ENCODE assay signal across 8 mouse cellular contexts in the genomic region with DNA sequence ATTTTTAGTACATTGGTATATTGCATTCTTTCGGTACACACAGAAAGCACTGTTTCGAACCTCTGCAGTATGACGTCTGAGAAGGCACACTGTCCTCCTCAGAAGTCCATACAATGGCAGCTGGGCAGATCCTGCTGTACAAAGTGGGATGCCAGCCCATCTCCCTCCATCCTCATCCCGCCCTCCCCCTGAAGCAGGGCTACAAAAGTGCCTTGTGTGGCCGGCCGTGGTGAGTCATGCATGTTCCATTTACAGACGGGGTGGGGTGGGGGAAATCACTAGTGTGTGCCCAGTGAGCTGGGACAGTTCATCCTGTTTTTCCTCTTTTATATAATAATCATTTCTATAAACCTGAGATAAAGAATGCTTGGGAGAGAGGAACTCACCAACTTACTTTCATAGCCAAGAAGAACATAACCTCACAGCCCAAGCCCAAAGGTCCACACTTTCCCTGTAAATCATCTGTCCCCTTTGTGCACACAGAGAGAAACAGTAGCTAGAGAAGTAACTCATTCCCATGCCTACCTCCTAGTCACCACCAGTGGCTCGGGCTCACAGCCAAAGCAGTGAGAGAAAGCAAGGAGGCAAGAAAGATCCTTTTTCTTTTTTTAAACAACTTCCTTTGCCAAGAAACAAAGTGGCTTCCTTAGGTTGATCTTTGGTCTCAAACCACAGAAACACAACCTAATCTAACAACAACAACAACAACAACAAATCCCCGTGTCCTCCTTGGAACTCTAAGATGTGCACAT. TPM values are rescaled to one million over a fixed set of nuclear protein-coding genes. Genes with fewer than 3 reads are reported as not detected.
A peak's percentile ranks its signal among the peaks of the same experiment; 100 is the strongest.
DNase-seq lines count a peak whose midpoint lies in the region; ATAC-seq lines count a peak whose summit lies in the region.
"Had no signal": no experiment of that assay in that cellular context is flagged by ENCODE, and none has a peak within 500 bp of the region (broad histone marks: within the 10 kb centered on the region; RNA-seq: fewer than 3 reads in every experiment).

No protein-coding gene starts in this region.

- peaks cover 15% of the 10 kb centered on the region for H3K4me1 ChIP-seq in brown adipose tissue, adult 24 weeks (ENCODE audit: control insufficient read depth, insufficient read depth, insufficient read length, low read length)
- H3K4me1 ChIP-seq in heart, embryonic 13.5 days = peaks cover 11% of the 10 kb centered on the region
- no peaks in the 10 kb centered on the region for H3K4me1 ChIP-seq in neural tube, embryonic 14.5 days (ENCODE audit: control insufficient read depth, insufficient read depth, low read length)
- H3K4me1 ChIP-seq: limb, embryonic 13.5 days had no signal

- DNase-seq in left cerebral cortex, adult 18-20 months (ENCODE audit: low spot score in 2 of 2) = peak; percentile 60 to 62
- no peak for DNase-seq in left cerebral cortex, adult 11 months (ENCODE audit: low spot score)
- DNase-seq in kidney, postnatal 36 days = peak; percentile 92
- DNase-seq in testis, postnatal 10 days (ENCODE audit: low spot score) = no peak

- H3K4me2 ChIP-seq in heart, embryonic 13.5 days = no peak overlapping the region
- H3K4me2 ChIP-seq in neural tube, embryonic 14.5 days (ENCODE audit: low read depth, low read length) = no peak overlapping the region
- H3K4me2 ChIP-seq: limb, embryonic 13.5 days had no signal

- ATAC-seq in heart, embryonic 13.5 days (ENCODE audit: extremely low read depth, insufficient number of reproducible peaks, low FRiP score, low TSS enrichment) = no peak
- peak; percentile 79 for ATAC-seq in neural tube, embryonic 14.5 days (ENCODE audit: low read depth)

- peak overlapping the region; percentile 85 for H3K27ac ChIP-seq in brown adipose tissue, adult 24 weeks (replicated peaks; ENCODE audit: low read depth, low read length)
- H3K27ac ChIP-seq in heart, embryonic 13.5 days (replicated peaks) = peak overlapping the region; percentile 56
- peak overlapping the region; percentile 55 for H3K27ac ChIP-seq in neural tube, embryonic 14.5 days (ENCODE audit: low read depth, low read length)
- H3K27ac ChIP-seq: limb, embryonic 13.5 days had no signal

- H3K9ac ChIP-seq in heart, embryonic 13.5 days = no peak overlapping the region
- no peak overlapping the region for H3K9ac ChIP-seq in neural tube, embryonic 14.5 days (replicated peaks; ENCODE audit: low read depth, low read length)
- H3K9ac ChIP-seq: limb, embryonic 13.5 days had no signal

- H3K36me3 ChIP-seq in heart, embryonic 13.5 days = no peaks in the 10 kb centered on the region
- H3K36me3 ChIP-seq in neural tube, embryonic 14.5 days (ENCODE audit: control insufficient read depth, insufficient read depth, low read length) = no peaks in the 10 kb centered on the region

- no peaks in the 10 kb centered on the region for H3K27me3 ChIP-seq in heart, embryonic 13.5 days (replicated peaks)
- no peaks in the 10 kb centered on the region for H3K27me3 ChIP-seq in neural tube, embryonic 14.5 days (ENCODE audit: control insufficient read depth, insufficient read depth, low read length)
- H3K27me3 ChIP-seq: limb, embryonic 13.5 days had no signal

- no peaks in the 10 kb centered on the region for H3K9me3 ChIP-seq in heart, embryonic 13.5 days
- H3K9me3 ChIP-seq in neural tube, embryonic 14.5 days (ENCODE audit: control insufficient read depth, low read length) = no peaks in the 10 kb centered on the region
- H3K9me3 ChIP-seq: limb, embryonic 13.5 days had no signal

- 62% methylated on average over 9 of the region's 9 CpGs for WGBS in heart, embryonic 13.5 days
- WGBS in neural tube, embryonic 14.5 days = 63% methylated on average over 9 of the region's 9 CpGs

- H3K4me3 ChIP-seq in brown adipose tissue, adult 24 weeks (ENCODE audit: insufficient read depth, low read depth, low read length) = 0 out of 2 replicates have a peak overlapping the region, but pooled peaks have one; percentile 7
- H3K4me3 ChIP-seq in heart, embryonic 13.5 days = no peak overlapping the region
- H3K4me3 ChIP-seq in neural tube, embryonic 14.5 days (ENCODE audit: low read depth, low read length) = no peak overlapping the region
- H3K4me3 ChIP-seq: limb, embryonic 13.5 days had no signal

RNA-seq across cellular contexts. Expression of a gene that starts 8.4 kb away (rescaled TPM):
- total RNA-seq in left cerebral cortex, adult 18-20 months (2021) = 10 to 100 TPM; 18.2 to 18.5 TPM
- polyA plus RNA-seq in brown adipose tissue, adult 24 weeks (2012; ENCODE audit: insufficient read depth, insufficient read length, missing spikeins) = 2.7 and 4.2 TPM in 2 replicates
- polyA plus RNA-seq in heart, embryonic 13.5 days (2015; fragmentation: Nextera tagmentation; extraction: Ambion mirVana) = 2.2 and 2.5 TPM in 2 replicates
- polyA plus RNA-seq in neural tube, embryonic 14.5 days (2014; fragmentation: Nextera tagmentation; extraction: Ambion mirVana) = 8.9 and 10.8 TPM in 2 replicates

RNA-seq across cellular contexts. Expression of a gene that starts 31.9 kb away (rescaled TPM):
- total RNA-seq in left cerebral cortex, adult 18-20 months (2021) = 10 to 100 TPM; 68.9 to 69.1 TPM
- 28.0 and 50.8 TPM in 2 replicates for polyA plus RNA-seq in brown adipose tissue, adult 24 weeks (2012; ENCODE audit: insufficient read depth, insufficient read length, missing spikeins)
- polyA plus RNA-seq in heart, embryonic 13.5 days (2015; fragmentation: Nextera tagmentation; extraction: Ambion mirVana) = 98.8 and 111 TPM in 2 replicates
- 157 and 164 TPM in 2 replicates for polyA plus RNA-seq in neural tube, embryonic 14.5 days (2014; fragmentation: Nextera tagmentation; extraction: Ambion mirVana)

Comparison
In these comparisons a context has a peak if more than half of its experiments do, and no peak if none do; other contexts are left out.
1. DNase-seq: peak in left cerebral cortex, adult 18-20 months (2 of 2) and kidney, postnatal 36 days (2 of 2); none in left cerebral cortex, adult 11 months (single experiment) and testis, postnatal 10 days (single experiment).
2. Peak in every context shown above with its lines, with median percentiles within 50 percentile points of each other: H3K27ac ChIP-seq.